Mouse (Mus musculus): ENCODE data around the gene Rab23. TPM values are rescaled to one million over a fixed set of nuclear protein-coding genes. Genes with fewer than 3 reads are reported as not detected.

Rab23 gene
- polyA plus RNA-seq, 1 experiment from 2014 or later: 33.2 TPM

- no peaks in the 10 kb centered on the region for H3K9me3 ChIP-seq (replicated peaks)
- H3K27ac ChIP-seq (replicated peaks): no peak overlapping the region
- no peaks in the 10 kb centered on the region for H3K4me1 ChIP-seq
- 86% methylated on average over 5 of the region's 5 CpGs for WGBS
- DNase-seq (ENCODE audit: low spot score): no peak
- peaks cover 29% of the 10 kb centered on the region for H3K36me3 ChIP-seq
- H3K27me3 ChIP-seq (ENCODE audit: low read depth, poor library complexity, severe bottlenecking): no peaks in the 10 kb centered on the region
- no peak overlapping the region for H3K4me3 ChIP-seq
These were observed 68.4 kb downstream of the Rab23 start for GRCm38 (mm10) chr1:33788072-33788471.

DNA sequence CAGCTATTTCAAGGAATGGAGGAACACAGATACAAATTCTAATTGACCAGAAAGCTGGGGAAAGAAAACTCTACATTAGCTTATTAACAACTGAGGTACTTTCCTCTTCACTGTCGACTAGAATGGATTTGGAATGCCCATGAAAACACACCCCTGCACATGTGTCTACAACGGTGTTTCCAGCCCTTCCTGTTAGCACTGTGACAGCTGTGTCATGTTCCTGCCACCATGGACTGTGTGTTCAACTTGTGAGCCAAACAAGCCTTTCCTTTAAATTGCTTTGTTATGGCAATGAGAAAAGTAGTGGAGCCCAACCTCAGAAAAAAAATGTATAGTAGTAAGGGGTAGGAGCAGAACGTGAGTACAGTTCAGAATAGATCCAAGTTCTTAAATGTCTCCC, 68.8 kb downstream of the Rab23 start:
- H3K27ac ChIP-seq (replicated peaks): no peak overlapping the region
- no peaks in the 10 kb centered on the region for H3K9me3 ChIP-seq (replicated peaks)
- H3K36me3 ChIP-seq: peaks cover 29% of the 10 kb centered on the region
- no peaks in the 10 kb centered on the region for H3K27me3 ChIP-seq (ENCODE audit: low read depth, poor library complexity, severe bottlenecking)
- DNase-seq (ENCODE audit: low spot score): no peak
- H3K4me3 ChIP-seq: no peak overlapping the region
- 82% methylated on average over 3 of the region's 3 CpGs for WGBS
- no peaks in the 10 kb centered on the region for H3K4me1 ChIP-seq

Other genes starting within 250 kb of the Rab23 start
- 57.6 and 59.1 TPM in 2 replicates for gene Prim2, start 50.1 kb upstream of the Rab23 start, polyA plus RNA-seq (2016; fragmentation: Nextera tagmentation; extraction: Ambion mirVana)
- 39.0 and 52.2 TPM in 2 replicates for gene Bag2, start 37.9 kb downstream of the Rab23 start, polyA plus RNA-seq (2016; fragmentation: Nextera tagmentation; extraction: Ambion mirVana)
- gene Zfp451, start 94.7 kb downstream of the Rab23 start, polyA plus RNA-seq (2016; fragmentation: Nextera tagmentation; extraction: Ambion mirVana): 29.6 and 38.1 TPM in 2 replicates
- 1.5 and 1.7 TPM in 2 replicates for gene Bend6, start 187.9 kb downstream of the Rab23 start, polyA plus RNA-seq (2016; fragmentation: Nextera tagmentation; extraction: Ambion mirVana)
- 18.8 and 25.8 TPM in 2 replicates for gene Dst, start 188.3 kb downstream of the Rab23 start, polyA plus RNA-seq (2016; fragmentation: Nextera tagmentation; extraction: Ambion mirVana)

All from midbrain, embryonic 10.5 days (tissue).